ENCODE assay signal across 18 mouse cellular contexts in the genomic region with DNA sequence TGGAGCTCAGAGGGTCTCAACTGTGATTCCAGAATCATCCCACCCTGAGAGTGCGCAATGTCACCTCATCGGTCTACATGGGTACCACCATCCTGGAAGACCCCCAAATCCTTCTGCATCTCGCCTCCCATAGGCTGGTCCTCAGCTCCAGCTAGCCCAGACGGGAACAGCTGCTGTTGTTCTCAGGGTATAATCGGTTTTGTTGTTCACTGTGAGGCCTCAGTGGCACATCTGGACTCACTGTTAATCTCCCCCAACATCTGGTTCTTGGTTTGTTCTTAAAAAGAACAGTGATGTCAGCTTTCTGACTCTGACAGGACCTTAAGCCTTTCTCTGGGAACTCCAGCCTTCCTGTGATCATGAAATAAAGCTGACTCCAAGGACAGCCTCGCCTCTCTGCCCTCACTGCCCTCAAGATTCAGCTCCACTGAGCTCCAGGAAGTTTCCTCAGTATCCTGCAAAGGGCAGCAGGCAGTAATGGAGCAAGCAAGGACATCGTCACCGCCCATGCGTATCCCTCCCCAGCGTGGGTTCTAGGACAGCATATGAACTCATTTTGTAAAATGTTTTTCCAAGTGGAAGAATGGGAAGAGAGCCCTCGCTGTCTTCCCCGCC. TPM values are rescaled to one million over a fixed set of nuclear protein-coding genes. Genes with fewer than 3 reads are reported as not detected.
DNase-seq lines count a peak whose midpoint lies in the region; ATAC-seq lines count a peak whose summit lies in the region.
"Had no signal": no experiment of that assay in that cellular context is flagged by ENCODE, and none has a peak within 500 bp of the region (broad histone marks: within the 10 kb centered on the region; RNA-seq: fewer than 3 reads in every experiment).

No protein-coding gene starts in this region.

- no peak overlapping the region for H3K27ac ChIP-seq in kidney, embryonic 14.5 days (ENCODE audit: low read depth, low read length)
- H3K27ac ChIP-seq in embryonic facial prominence, embryonic 10.5 days (replicated peaks), result peak overlapping the region; percentile 44
- peak overlapping the region; percentile 9; the same call in 1 of the 2 replicates for H3K27ac ChIP-seq in kidney, embryonic 16.5 days (ENCODE audit: low read length)
- H3K27ac ChIP-seq in limb, embryonic 15.5 days, result peak overlapping the region; percentile 71
- H3K27ac ChIP-seq: forebrain, embryonic 12.5 days; gastrocnemius, adult 2 months; hindbrain, embryonic 13.5 days; liver, embryonic 13.5 days; neural tube, embryonic 15.5 days had no signal

- no peaks in the 10 kb centered on the region for H3K9me3 ChIP-seq in kidney, embryonic 14.5 days (ENCODE audit: control insufficient read depth, low read length)
- H3K9me3 ChIP-seq in embryonic facial prominence, embryonic 10.5 days, result no peaks in the 10 kb centered on the region
- H3K9me3 ChIP-seq in kidney, embryonic 16.5 days (ENCODE audit: low read length), result no peaks in the 10 kb centered on the region
- no peaks in the 10 kb centered on the region for H3K9me3 ChIP-seq in limb, embryonic 15.5 days
- H3K9me3 ChIP-seq: forebrain, embryonic 12.5 days; hindbrain, embryonic 13.5 days; liver, embryonic 13.5 days; neural tube, embryonic 15.5 days had no signal

- H3K4me2 ChIP-seq in kidney, embryonic 14.5 days (replicated peaks; ENCODE audit: low read depth, low read length), result no peak overlapping the region
- H3K4me2 ChIP-seq in kidney, embryonic 16.5 days (replicated peaks; ENCODE audit: low read depth, low read length), result no peak overlapping the region
- H3K4me2 ChIP-seq in limb, embryonic 15.5 days, result no peak overlapping the region
- H3K4me2 ChIP-seq: forebrain, embryonic 12.5 days; hindbrain, embryonic 13.5 days; liver, embryonic 13.5 days; neural tube, embryonic 15.5 days had no signal

- intact Hi-C loops in gastrocnemius, postnatal 36 days (cut with DNase I), result no loop called here

- no peak overlapping the region for H3K9ac ChIP-seq in kidney, embryonic 14.5 days (ENCODE audit: low read depth, low read length)
- H3K9ac ChIP-seq in kidney, embryonic 16.5 days (replicated peaks; ENCODE audit: low read length), result no peak overlapping the region
- no peak overlapping the region for H3K9ac ChIP-seq in limb, embryonic 15.5 days
- H3K9ac ChIP-seq: forebrain, embryonic 12.5 days; hindbrain, embryonic 13.5 days; liver, embryonic 13.5 days; neural tube, embryonic 15.5 days had no signal

- no peaks in the 10 kb centered on the region for H3K36me3 ChIP-seq in kidney, embryonic 14.5 days (ENCODE audit: control insufficient read depth, insufficient read depth, low read length)
- H3K36me3 ChIP-seq in embryonic facial prominence, embryonic 10.5 days (replicated peaks), result no peaks in the 10 kb centered on the region
- H3K36me3 ChIP-seq in kidney, embryonic 16.5 days (ENCODE audit: insufficient read depth, low read length), result no peaks in the 10 kb centered on the region
- no peaks in the 10 kb centered on the region for H3K36me3 ChIP-seq in limb, embryonic 15.5 days
- H3K36me3 ChIP-seq: forebrain, embryonic 12.5 days; hindbrain, embryonic 13.5 days; liver, embryonic 13.5 days; neural tube, embryonic 15.5 days had no signal

- ATAC-seq in kidney, embryonic 14.5 days (ENCODE audit: low FRiP score, low TSS enrichment), result no peak
- ATAC-seq in kidney, embryonic 16.5 days (ENCODE audit: low FRiP score, low TSS enrichment), result peak; percentile 29; the same call in 1 of the 2 replicates
- ATAC-seq in limb, embryonic 15.5 days (ENCODE audit: insufficient number of reproducible peaks, low FRiP score, low TSS enrichment, low read depth), result no peak; the same call in 1 of the 2 replicates
- ATAC-seq: Patski had no signal

- 45% methylated on average over 12 of the region's 12 CpGs for WGBS in kidney, embryonic 14.5 days
- 56% methylated on average over 12 of the region's 12 CpGs for WGBS in embryonic facial prominence, embryonic 10.5 days
- 49% methylated on average over 11 of the region's 12 CpGs for WGBS in kidney, embryonic 16.5 days
- 48% methylated on average over 12 of the region's 12 CpGs for WGBS in limb, embryonic 15.5 days

- peak; percentile 34 for DNase-seq in kidney, adult 11 months
- DNase-seq in embryonic facial prominence, embryonic 10.5 days (ENCODE audit: low spot score), result no peak
- DNase-seq in cerebellum, adult 18-20 months, result no peak
- DNase-seq in gastrocnemius, postnatal 36 days, result no peak
- DNase-seq: adrenal gland, adult 8-10 months; gastrocnemius, adult 2 months; liver, embryonic 13.5 days; right cerebral cortex, adult 18-20 months; thymus, postnatal 14 days had no signal

- H3K4me1 ChIP-seq in kidney, embryonic 14.5 days (ENCODE audit: control insufficient read depth, insufficient read depth, low read length), result peaks cover 18% of the 10 kb centered on the region; the same call in 1 of the 2 replicates
- peaks cover 24% of the 10 kb centered on the region for H3K4me1 ChIP-seq in embryonic facial prominence, embryonic 10.5 days
- H3K4me1 ChIP-seq in kidney, embryonic 16.5 days (ENCODE audit: insufficient read depth, low read length), result peaks cover 19% of the 10 kb centered on the region
- H3K4me1 ChIP-seq in limb, embryonic 15.5 days, result peaks cover 14% of the 10 kb centered on the region
- H3K4me1 ChIP-seq: forebrain, embryonic 12.5 days; neural tube, embryonic 15.5 days had no signal

- no peaks in the 10 kb centered on the region for H3K27me3 ChIP-seq in kidney, embryonic 14.5 days (ENCODE audit: control insufficient read depth, insufficient read depth, low read length)
- no peaks in the 10 kb centered on the region for H3K27me3 ChIP-seq in embryonic facial prominence, embryonic 10.5 days (replicated peaks; ENCODE audit: low read depth, poor library complexity, severe bottlenecking)
- H3K27me3 ChIP-seq in kidney, embryonic 16.5 days (ENCODE audit: insufficient read depth, low read length), result no peaks in the 10 kb centered on the region
- no peaks in the 10 kb centered on the region for H3K27me3 ChIP-seq in limb, embryonic 15.5 days
- H3K27me3 ChIP-seq: forebrain, embryonic 12.5 days; hindbrain, embryonic 13.5 days; liver, embryonic 13.5 days; neural tube, embryonic 15.5 days; Patski had no signal

- no peak overlapping the region for H3K4me3 ChIP-seq in kidney, embryonic 14.5 days (ENCODE audit: low read length)
- no peak overlapping the region for H3K4me3 ChIP-seq in embryonic facial prominence, embryonic 10.5 days
- H3K4me3 ChIP-seq in kidney, embryonic 16.5 days (ENCODE audit: low read length), result no peak overlapping the region
- H3K4me3 ChIP-seq in limb, embryonic 15.5 days, result no peak overlapping the region
- H3K4me3 ChIP-seq: forebrain, embryonic 12.5 days; gastrocnemius, adult 2 months; hindbrain, embryonic 13.5 days; liver, embryonic 13.5 days; neural tube, embryonic 15.5 days had no signal

RNA-seq across cellular contexts. Expression of gene Prf1, which starts 11.2 kb away (rescaled TPM):
- not detected in 2 replicates for polyA plus RNA-seq in kidney, embryonic 14.5 days (2014; fragmentation: Nextera tagmentation; extraction: Ambion mirVana)
- not detected in 2 replicates for polyA plus RNA-seq in embryonic facial prominence, embryonic 10.5 days (2016; fragmentation: Nextera tagmentation; extraction: Ambion mirVana)
- not detected in 2 replicates for polyA plus RNA-seq in kidney, embryonic 16.5 days (2015; fragmentation: Nextera tagmentation; extraction: Ambion mirVana)
- 0.09 TPM in 1 of 2 replicates, not detected in the other for polyA plus RNA-seq in limb, embryonic 15.5 days (2015; fragmentation: Nextera tagmentation; extraction: Ambion mirVana)
- not detected for total RNA-seq in gastrocnemius, postnatal 36 days (2021)
- total RNA-seq: common myeloid progenitor, adult 5-6 weeks; gastrocnemius, adult 2 months; left cerebral cortex, adult 8-10 months had no signal
- polyA plus RNA-seq: forebrain, embryonic 12.5 days; liver, embryonic 13.5 days; neural tube, embryonic 15.5 days; Patski had no signal

RNA-seq across cellular contexts. Expression of gene Adamts14, which starts 35.6 kb away (rescaled TPM):
- 1.3 and 1.4 TPM in 2 replicates for polyA plus RNA-seq in kidney, embryonic 14.5 days (2014; fragmentation: Nextera tagmentation; extraction: Ambion mirVana)
- polyA plus RNA-seq in embryonic facial prominence, embryonic 10.5 days (2016; fragmentation: Nextera tagmentation; extraction: Ambion mirVana), result 0.40 and 0.42 TPM in 2 replicates
- 1.6 and 2.0 TPM in 2 replicates for polyA plus RNA-seq in kidney, embryonic 16.5 days (2015; fragmentation: Nextera tagmentation; extraction: Ambion mirVana)
- polyA plus RNA-seq in limb, embryonic 15.5 days (2015; fragmentation: Nextera tagmentation; extraction: Ambion mirVana), result 4.9 and 6.9 TPM in 2 replicates
- 1 to 10 TPM; 1.1 TPM for total RNA-seq in gastrocnemius, postnatal 36 days (2021)
